Mouse (Mus musculus) bone marrow macrophage, adult 2 months (primary cell): ENCODE data around the gene Tmc8.

ENCODE experiments used
- CTCF ChIP-seq: IDR thresholded peaks from 2 replicates; pipeline ENCODE4 v1.5.1; 2012; ENCODE audit warnings: low read depth, mild to moderate bottlenecking, low read length, moderate library complexity
- POLR2A ChIP-seq: IDR thresholded peaks from 2 replicates; pipeline ENCODE4 v1.6.1; 2012; ENCODE audit warnings: mild to moderate bottlenecking, low read depth, low read length, borderline replicate concordance

DNA sequence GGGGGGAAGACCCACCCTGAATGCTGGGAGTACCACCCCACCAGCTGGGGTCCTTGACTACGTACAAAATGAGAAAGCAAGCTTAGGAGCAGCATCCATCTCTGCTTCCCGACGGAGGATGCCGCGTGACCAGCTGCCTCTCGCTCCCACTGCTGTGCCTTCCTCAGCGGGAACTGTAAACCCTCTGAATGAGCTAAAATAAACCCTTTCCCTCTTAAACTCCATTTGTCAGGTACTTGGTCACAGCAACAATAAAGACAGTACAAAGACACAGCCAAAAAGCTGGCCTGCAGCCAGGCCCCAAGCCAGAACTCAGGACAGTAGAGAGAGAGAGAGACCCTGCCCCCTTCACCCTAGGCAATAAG, 12.2 kb upstream of the Tmc8 start:
- TF ChIP-seq CTCF, result 0 out of 2 replicates have a peak, but pooled peaks have one; percentile 7
- no peak for TF ChIP-seq POLR2A
